Comparison of ENCODE assay signal across 14 mouse cellular contexts in genomic region chr5:63957607-63958006, GRCm38 (mm10). TPM values are rescaled to one million over a fixed set of nuclear protein-coding genes. Genes with fewer than 3 reads are reported as not detected.
A peak's percentile ranks its signal among the peaks of the same experiment; 100 is the strongest.
DNase-seq lines count a peak whose midpoint lies in the region; ATAC-seq and TF ChIP-seq lines count a peak whose summit lies in the region.
"Had no signal": no experiment of that assay in that cellular context is flagged by ENCODE, and none has a peak within 500 bp of the region (broad histone marks: within the 10 kb centered on the region; RNA-seq: fewer than 3 reads in every experiment).

No protein-coding gene starts in this region.

- in situ Hi-C loops in CH12.LX (cut with MboI; ENCODE audit: low pct_ligation_motif_present, low pct_unique_long_range_greater_than_20kb, low sequenced_read_pairs): loop anchor here (5.0 kb wide), 1 partner anchor 45 kb away; no protein-coding TSS in a partner anchor

- H3K4me1 ChIP-seq in CH12.LX (ENCODE audit: control insufficient read depth in 1 of 2, insufficient read depth in 2 of 2): peaks cover 21 to 53% of the 10 kb centered on the region in 2 experiments
- H3K4me1 ChIP-seq in intestine, embryonic 16.5 days (ENCODE audit: control insufficient read depth, insufficient read depth, low read length): no peaks in the 10 kb centered on the region

- H3K9me3 ChIP-seq in CH12.LX (replicated peaks; ENCODE audit: low read length): peaks cover 3% of the 10 kb centered on the region
- H3K9me3 ChIP-seq in intestine, embryonic 16.5 days (ENCODE audit: control insufficient read depth, low read length): no peaks in the 10 kb centered on the region
- H3K9me3 ChIP-seq: kidney, embryonic 15.5 days; liver, embryonic 13.5 days had no signal

- peak overlapping the region; percentile 83 for H3K4me2 ChIP-seq in CH12.LX (ENCODE audit: insufficient read depth, low read depth, poor library complexity, severe bottlenecking)
- no peak overlapping the region for H3K4me2 ChIP-seq in intestine, embryonic 16.5 days (ENCODE audit: low read depth, low read length)
- H3K4me2 ChIP-seq: kidney, embryonic 15.5 days; liver, embryonic 13.5 days had no signal

- TF ChIP-seq POLR2A in CH12.LX (IDR thresholded peaks at IDR 0.05; ENCODE audit: low read depth, low read length): no peak

- TF ChIP-seq CTCF in C2C12 (IDR thresholded peaks at IDR 0.05; ENCODE audit: control insufficient read depth, insufficient read depth, insufficient read length) (no peak), CH12.LX (conservative IDR thresholded peaks at IDR 0.05 in 1 of 2, IDR thresholded peaks at IDR 0.05 in 1 of 2; ENCODE audit: low read depth in 2 of 2, low read length in 2 of 2) (no peak)
- no peak for TF ChIP-seq CTCF in gastrocnemius, adult 2 months (IDR thresholded peaks at IDR 0.05)

- H3K36me3 ChIP-seq in C2C12 (ENCODE audit: control insufficient read depth, insufficient read depth) (no peaks in the 10 kb centered on the region), CH12.LX (replicated peaks in 1 of 2; ENCODE audit: control insufficient read depth in 1 of 2, insufficient read depth in 1 of 2, low read length in 1 of 2) (peaks cover 0 to 4% of the 10 kb centered on the region in 2 experiments)
- H3K36me3 ChIP-seq in intestine, embryonic 16.5 days (ENCODE audit: control insufficient read depth, insufficient read depth, low read length): 0 out of 2 replicates have a peak, but pooled peaks cover 3% of the 10 kb centered on the region

- peak; percentile 90 for TF ChIP-seq EP300 in CH12.LX (IDR thresholded peaks at IDR 0.05; ENCODE audit: low read length)

- TF ChIP-seq RAD21 in CH12.LX (IDR thresholded peaks at IDR 0.05; ENCODE audit: low read depth, low read length): no peak; the same call in 1 of the 2 replicates

- dilution Hi-C loops in CH12.LX (cut with MboI; ENCODE audit: extremely low pct_ligation_motif_present, extremely low pct_unique_long_range_greater_than_20kb, low sequenced_read_pairs): no loop called here

- no peak overlapping the region for H3K9ac ChIP-seq in CH12.LX (ENCODE audit: insufficient read depth, low read depth)
- no peak overlapping the region for H3K9ac ChIP-seq in intestine, embryonic 16.5 days (ENCODE audit: low read depth, low read length)
- H3K9ac ChIP-seq: kidney, embryonic 15.5 days; liver, embryonic 13.5 days had no signal

- H3K4me3 ChIP-seq in C2C12 (ENCODE audit: insufficient read depth, poor library complexity, severe bottlenecking) (no peak overlapping the region), CH12.LX (replicated peaks in 1 of 3; ENCODE audit: low read depth in 2 of 3, low read length in 2 of 3, poor library complexity in 1 of 3) (no peak overlapping the region)
- peak overlapping the region; percentile 45 for H3K4me3 ChIP-seq in gastrocnemius, adult 2 months
- H3K4me3 ChIP-seq in intestine, embryonic 16.5 days (ENCODE audit: low read length): no peak overlapping the region
- H3K4me3 ChIP-seq: kidney, embryonic 15.5 days; liver, embryonic 13.5 days had no signal

- H3K79me2 ChIP-seq in C2C12 (ENCODE audit: control insufficient read depth, insufficient read depth): peaks cover 8% of the 10 kb centered on the region
- no peaks in the 10 kb centered on the region for H3K79me2 ChIP-seq in CH12.LX (replicated peaks; ENCODE audit: control insufficient read depth, extremely low read depth, insufficient read depth, poor library complexity, severe bottlenecking)

- ATAC-seq in intestine, embryonic 16.5 days: no peak

- H3ac ChIP-seq in C2C12 (ENCODE audit: control insufficient read depth, insufficient read length, low read depth): no peak overlapping the region

- peaks cover 5% of the 10 kb centered on the region for H3K79me3 ChIP-seq in C2C12 (ENCODE audit: low read depth)

- peak; percentile 76 for DNase-seq in CH12.LX (ENCODE audit: extremely low read depth)
- DNase-seq in cerebellum, adult 9-11 months: peak; percentile 83
- peak; percentile 82 for DNase-seq in gastrocnemius, adult 2 months
- DNase-seq in right cerebral cortex, postnatal 36 days (ENCODE audit: low spot score in 2 of 2): no peak
- no peak for DNase-seq in frontal cortex, adult 2 months (ENCODE audit: extremely low spot score in 1 of 2, low spot score in 1 of 2)
- DNase-seq: heart, adult 11 months; heart, postnatal 4 days; liver, embryonic 13.5 days; retina, postnatal 1 day; thymus, postnatal 4 days had no signal

- intact Hi-C loops in gastrocnemius, adult 2 months (cut with DNase I): no loop called here

- no peak overlapping the region; the same call in 1 of the 2 replicates for H3K27ac ChIP-seq in CH12.LX (ENCODE audit: insufficient read depth, low read depth)
- peak overlapping the region; percentile 85 for H3K27ac ChIP-seq in gastrocnemius, adult 2 months
- no peak overlapping the region for H3K27ac ChIP-seq in intestine, embryonic 16.5 days (ENCODE audit: low read length)
- H3K27ac ChIP-seq: kidney, embryonic 15.5 days; liver, embryonic 13.5 days; macrophage had no signal

- WGBS in intestine, embryonic 16.5 days: 83% methylated on average over 8 of the region's 8 CpGs

- H3K27me3 ChIP-seq in C2C12 (ENCODE audit: control insufficient read depth, insufficient read depth, insufficient read length) (no peaks in the 10 kb centered on the region), CH12.LX (replicated peaks) (no peaks in the 10 kb centered on the region)
- no peaks in the 10 kb centered on the region for H3K27me3 ChIP-seq in intestine, embryonic 16.5 days (replicated peaks; ENCODE audit: control insufficient read depth, insufficient read depth, low read length)
- H3K27me3 ChIP-seq: kidney, embryonic 15.5 days; liver, embryonic 13.5 days had no signal

TF ChIP-seq in C2C12, 6 proteins besides CTCF, POLR2A, EP300 and RAD21:
- TF ChIP-seq FOSL1 (IDR thresholded peaks at IDR 0.05; ENCODE audit: insufficient read depth, low read length, poor library complexity, severe bottlenecking) (no peak), CEBPB (IDR thresholded peaks at IDR 0.05; ENCODE audit: low read depth) (no peak), MYOD1 (IDR thresholded peaks at IDR 0.05; ENCODE audit: control insufficient read depth, insufficient read length, low read depth) (peak; percentile 96)

TF ChIP-seq in CH12.LX, 34 proteins besides CTCF, POLR2A, EP300 and RAD21:
- TF ChIP-seq CHD2 (IDR thresholded peaks at IDR 0.05; ENCODE audit: low read length) (peak; percentile 66; the same call in 1 of the 2 replicates), HCFC1 (IDR thresholded peaks at IDR 0.05; ENCODE audit: low read depth, low read length) (0 out of 2 replicates have a peak, but pooled peaks have one; percentile 19), JUND (conservative IDR thresholded peaks at IDR 0.05; ENCODE audit: low read depth, low read length) (peak; percentile 38; the same call in 1 of the 2 replicates), TBP (conservative IDR thresholded peaks at IDR 0.05; ENCODE audit: low read depth, low read length) (no peak), JUN (IDR thresholded peaks at IDR 0.05; ENCODE audit: insufficient read depth, low read depth, low read length) (no peak; the same call in 1 of the 2 replicates), POLR2AphosphoS2 (IDR thresholded peaks at IDR 0.05; ENCODE audit: low read depth, low read length) (no peak), USF2 (conservative IDR thresholded peaks at IDR 0.05; ENCODE audit: low read depth, low read length) (no peak), IRF4 (IDR thresholded peaks at IDR 0.05; ENCODE audit: low read depth, low read length) (peak; percentile 84), ETS1 (conservative IDR thresholded peaks at IDR 0.05; ENCODE audit: low read depth, low read length) (peak; percentile 78), USF1 (IDR thresholded peaks at IDR 0.05; ENCODE audit: low read depth, low read length) (no peak), BHLHE40 (IDR thresholded peaks at IDR 0.05; ENCODE audit: low read depth, low read length) (peak; percentile 91), ZNF384 (IDR thresholded peaks at IDR 0.05; ENCODE audit: low read depth, low read length) (no peak), MXI1 (IDR thresholded peaks at IDR 0.05; ENCODE audit: low read depth, low read length) (peak; percentile 50; the same call in 1 of the 2 replicates), MAZ (IDR thresholded peaks at IDR 0.05; ENCODE audit: low read depth, low read length) (no peak), MEF2A (IDR thresholded peaks at IDR 0.05; ENCODE audit: borderline replicate concordance, low read depth, low read length) (peak; percentile 73), TCF12 (IDR thresholded peaks at IDR 0.05; ENCODE audit: low read depth, low read length) (peak; percentile 99), CHD1 (IDR thresholded peaks at IDR 0.05; ENCODE audit: low read depth, low read length) (0 out of 2 replicates have a peak, but pooled peaks have one; percentile 20), SMC3 (IDR thresholded peaks at IDR 0.05; ENCODE audit: low read depth, low read length) (no peak), MYC (IDR thresholded peaks at IDR 0.05; ENCODE audit: low read depth, low read length) (0 out of 2 replicates have a peak, but pooled peaks have one; percentile 12), RCOR1 (conservative IDR thresholded peaks at IDR 0.05; ENCODE audit: low read depth, low read length) (peak; percentile 80), ELF1 (IDR thresholded peaks at IDR 0.05; ENCODE audit: low read depth, low read length) (no peak), NELFE (IDR thresholded peaks at IDR 0.05; ENCODE audit: low read depth, low read length) (no peak), ZC3H11A (IDR thresholded peaks at IDR 0.05; ENCODE audit: low read depth, low read length) (no peak), UBTF (IDR thresholded peaks at IDR 0.05; ENCODE audit: low read depth, low read length) (peak; percentile 43; the same call in 1 of the 2 replicates), MAFK (IDR thresholded peaks at IDR 0.05; ENCODE audit: insufficient replicate concordance, low read length) (no peak), KAT2A (IDR thresholded peaks at IDR 0.05; ENCODE audit: insufficient replicate concordance, low read length) (no peak), ZMIZ1 (IDR thresholded peaks at IDR 0.05; ENCODE audit: low read depth, low read length) (no peak)
TF ChIP-seq in CH12.LX: peak in this region for 13.

RNA-seq across cellular contexts. Expression of gene Rell1, which starts 11.1 kb away (rescaled TPM):
- 11.8 TPM for polyA plus RNA-seq in C2C12 (2012; fragmentation: generic; extraction: Trizol)
- 1.0 and 1.5 TPM in 2 replicates for total RNA-seq in CH12.LX (2012; rRNA removed)
- total RNA-seq in CH12.LX (2014; rRNA removed): 1.4 TPM in 2 replicates
- polyA plus RNA-seq in CH12.LX (2012; ENCODE audit: insufficient read length, low read depth): 1.6 and 1.8 TPM in 2 replicates
- 10 to 100 TPM in 1 of 2 experiments, 1 to 10 TPM in 1; 8.0 to 12.5 TPM for total RNA-seq in gastrocnemius, adult 2 months (2021)
- 14.7 and 16.4 TPM in 2 replicates for polyA plus RNA-seq in intestine, embryonic 16.5 days (2015; fragmentation: Nextera tagmentation; extraction: Ambion mirVana)
- polyA plus RNA-seq in frontal cortex, adult 2 months (2012; rRNA removed): 9.2 and 9.9 TPM in 2 replicates

Comparison
In these comparisons a context has a peak if more than half of its experiments do, and no peak if none do; other contexts are left out.
1. DNase-seq: peak in CH12.LX (single experiment), cerebellum, adult 9-11 months (single experiment) and gastrocnemius, adult 2 months (single experiment); none in right cerebral cortex, postnatal 36 days (0 of 2) and frontal cortex, adult 2 months (0 of 2).